Mouse (Mus musculus) lung, adult 2 months (tissue): ENCODE results near the gene Phf23. TPM values are rescaled to one million over a fixed set of nuclear protein-coding genes. Genes with fewer than 3 reads are reported as not detected.

Experiments
- DNase-seq: peaks from one replicate; pipeline ENCODE4 v3.0.0; 2022
- H3K4me1 ChIP-seq: fragments of 200-500 bp; 2 replicates; pipeline ENCODE4 v1.6.1; 2011; ENCODE audit warnings: low read length; ENCODE audit not compliant: control insufficient read depth, insufficient read depth
- H3K4me3 ChIP-seq: fragments of 200-500 bp; replicated peaks from 2 replicates; pipeline ENCODE3; 2011; ENCODE audit warnings: low read depth, mild to moderate bottlenecking, control low read depth, low read length; ENCODE audit errors: extremely low read depth
- CTCF ChIP-seq: fragments of 200-500 bp; IDR thresholded peaks from 2 replicates; pipeline ENCODE4 v1.5.1; 2011; ENCODE audit warnings: mild to moderate bottlenecking, low read length, control low read depth; ENCODE audit not compliant: insufficient read depth
- POLR2A ChIP-seq: fragments of 200-500 bp; IDR thresholded peaks from 2 replicates; pipeline ENCODE4 v1.6.1; 2011; ENCODE audit warnings: low read depth, mild to moderate bottlenecking, control low read depth, low read length, borderline replicate concordance; ENCODE audit errors: extremely low read depth
- WGBS: fragments of 180-500 bp; shearing (Covaris S2); methylation state at CpG from one replicate; pipeline ENCODE4 v1.1.7; 2018; 5-methylcytosine and 5-hydroxymethylcytosine counted together
- polyA plus RNA-seq: library from polyadenylated mRNA; depleted of rRNA; stranded (reverse); fragments of >200 nt; gene quantifications from 2 replicates; pipeline ENCODE4 v1.2.3, GENCODE M21; 2012

The Phf23 gene
- polyA plus RNA-seq, 1 experiment: 22.9 TPM

- TF ChIP-seq POLR2A (no peak), CTCF (no peak)
- Histone ChIP-seq H3K4me1 (peaks cover 3% of the 10 kb centered on the region), H3K4me3 (no peak overlapping the region)
- 72% methylated on average over 3 of the region's 3 CpGs for WGBS
- DNase-seq: no peak
Observed at GRCm38 (mm10) chr11:69970775-69971174, 24.8 kb upstream of the Phf23 start.

GRCm38 (mm10) chr11:69974907-69975306, 20.7 kb upstream of the Phf23 start:
- Histone ChIP-seq H3K4me3 (no peak overlapping the region), H3K4me1 (no peaks in the 10 kb centered on the region)
- no peak for DNase-seq
- WGBS: 99% methylated on average over 2 of the region's 2 CpGs
- TF ChIP-seq CTCF: no peak
- TF ChIP-seq POLR2A: no peak

- 84% methylated on average over 4 of the region's 4 CpGs for WGBS
- DNase-seq: no peak
- no peak overlapping the region for H3K4me3 ChIP-seq
- H3K4me1 ChIP-seq: no peaks in the 10 kb centered on the region
- no peak for TF ChIP-seq CTCF
- no peak for TF ChIP-seq POLR2A
Observed at GRCm38 (mm10) chr11:69976271-69976670, 19.3 kb upstream of the Phf23 start.

GRCm38 (mm10) chr11:69979827-69980195, 15.8 kb upstream of the Phf23 start:
- peaks cover 8% of the 10 kb centered on the region; the same call in 1 of the 2 replicates for H3K4me1 ChIP-seq
- DNase-seq: no peak
- peak overlapping the region; percentile 94 for H3K4me3 ChIP-seq
- WGBS: 2% methylated on average over 16 of the region's 16 CpGs
- TF ChIP-seq POLR2A: no peak
- TF ChIP-seq CTCF: no peak

- TF ChIP-seq CTCF: no peak
- peak; percentile 94 for TF ChIP-seq POLR2A
- Histone ChIP-seq H3K4me1 (peaks cover 8% of the 10 kb centered on the region; the same call in 1 of the 2 replicates), H3K4me3 (peak overlapping the region; percentile 94)
- peak; percentile 99 for DNase-seq
- WGBS: 2% methylated on average over 55 of the region's 60 CpGs
Observed at GRCm38 (mm10) chr11:69980196-69981140, 15.1 kb upstream of the Phf23 start.

- peaks cover 8% of the 10 kb centered on the region; the same call in 1 of the 2 replicates for H3K4me1 ChIP-seq
- DNase-seq: peak; percentile 37
- TF ChIP-seq CTCF: no peak
- no peak for TF ChIP-seq POLR2A
- under 1% methylated on average over 41 of the region's 43 CpGs for WGBS
- H3K4me3 ChIP-seq: peak within 1 kb of the TSS; percentile 94
Observed at GRCm38 (mm10) chr11:69981141-69981762, 14.3 kb upstream of the Phf23 start, which contains the start of gene Ctdnep1. TSS of gene Ctdnep1 (plus strand) at chr11:69981156.

- TF ChIP-seq POLR2A (no peak), CTCF (no peak)
- DNase-seq: no peak
- Histone ChIP-seq H3K4me3 (peak within 1 kb of the TSS; percentile 94), H3K4me1 (peaks cover 8% of the 10 kb centered on the region; the same call in 1 of the 2 replicates)
- 37% methylated on average over 8 of the region's 8 CpGs for WGBS
Observed at GRCm38 (mm10) chr11:69982225-69982624, 13.4 kb upstream of the Phf23 start, which contains the start of gene Elp5. TSS of gene Elp5 (minus strand) at chr11:69982517.

GRCm38 (mm10) chr11:69982877-69983276, 12.7 kb upstream of the Phf23 start:
- WGBS: 21% methylated on average over 5 of the region's 5 CpGs

GRCm38 (mm10) chr11:69983377-69983776, 12.2 kb upstream of the Phf23 start:
- Histone ChIP-seq H3K4me1 (peaks cover 8% of the 10 kb centered on the region; the same call in 1 of the 2 replicates), H3K4me3 (no peak overlapping the region)
- WGBS: 67% methylated on average over 4 of the region's 4 CpGs
- no peak for TF ChIP-seq CTCF
- no peak for DNase-seq

More at GRCm38 (mm10) chr11:69982877-69983276, 12.7 kb upstream of the Phf23 start:
- Histone ChIP-seq H3K4me1 (peaks cover 8% of the 10 kb centered on the region; the same call in 1 of the 2 replicates), H3K4me3 (no peak overlapping the region)
- no peak for DNase-seq
- TF ChIP-seq POLR2A (no peak), CTCF (no peak)

GRCm38 (mm10) chr11:69984431-69984830, 11.1 kb upstream of the Phf23 start:
- WGBS: 83% methylated on average over 8 of the region's 8 CpGs
- H3K4me3 ChIP-seq: no peak overlapping the region
- TF ChIP-seq CTCF (no peak), POLR2A (no peak)
- no peak for DNase-seq
- peaks cover 8% of the 10 kb centered on the region; the same call in 1 of the 2 replicates for H3K4me1 ChIP-seq
